Mouse (Mus musculus) midbrain, embryonic 10.5 days (tissue): ENCODE results near the gene Phactr1. TPM values are rescaled to one million over a fixed set of nuclear protein-coding genes. Genes with fewer than 3 reads are reported as not detected.

Experiments
- DNase-seq: peaks from one replicate; pipeline ENCODE4 v3.0.0-alpha.2; 2017; ENCODE audit warnings: low spot score
- H3K27ac ChIP-seq: fragments of 300-500 bp; sonication (generic); replicated peaks from 2 replicates; pipeline ENCODE4 v1.5.1; 2016; ENCODE audit warnings: mild to moderate bottlenecking
- H3K27me3 ChIP-seq: fragments of 300-500 bp; sonication (generic); 2 replicates; pipeline ENCODE4 v1.6.1; 2016; ENCODE audit warnings: low read depth, mild to moderate bottlenecking; ENCODE audit not compliant: poor library complexity, severe bottlenecking
- H3K36me3 ChIP-seq: fragments of 300-500 bp; sonication (generic); 2 replicates; pipeline ENCODE4 v1.6.1; 2016; ENCODE audit warnings: mild to moderate bottlenecking, moderate library complexity
- H3K4me1 ChIP-seq: fragments of 300-500 bp; sonication (generic); 2 replicates; pipeline ENCODE4 v1.6.1; 2016
- H3K4me3 ChIP-seq: fragments of 300-500 bp; sonication (generic); 2 replicates; pipeline ENCODE4 v1.5.1; 2016; ENCODE audit warnings: mild to moderate bottlenecking, moderate library complexity
- H3K9me3 ChIP-seq: fragments of 300-500 bp; sonication (generic); replicated peaks from 2 replicates; pipeline ENCODE4 v1.6.1; 2016; ENCODE audit warnings: mild to moderate bottlenecking
- WGBS: fragments of 180-500 bp; shearing (Covaris S2); methylation state at CpG from one replicate; pipeline ENCODE4 v1.1.7; 2016; 5-methylcytosine and 5-hydroxymethylcytosine counted together
- polyA plus RNA-seq: library from polyadenylated mRNA; unstranded; fragments of >200 nt; fragmentation: Nextera tagmentation; extraction: Ambion mirVana; gene quantifications from 2 replicates; pipeline ENCODE4 v1.2.1, GENCODE M21; 2016

Gene Phactr1
- polyA plus RNA-seq = 5.5 and 6.6 TPM in 2 replicates

- H3K27ac ChIP-seq = no peak within 1 kb of the TSS
- no peak for DNase-seq
- no peak within 1 kb of the TSS for H3K4me3 ChIP-seq
- no peaks in the 10 kb centered on the region for H3K9me3 ChIP-seq
- no peaks in the 10 kb centered on the region for H3K36me3 ChIP-seq
- 25% methylated on average over 11 of the region's 11 CpGs for WGBS
- H3K27me3 ChIP-seq = 0 out of 2 replicates have a peak, but pooled peaks cover 5% of the 10 kb centered on the region
- peaks cover 7% of the 10 kb centered on the region; the same call in 1 of the 2 replicates for H3K4me1 ChIP-seq
These were observed at the start of gene Phactr1 for GRCm38 (mm10) chr13:42680391-42680994. TSS of gene Phactr1 (plus strand) at chr13:42680623.

- Histone ChIP-seq H3K27ac (no peak overlapping the region), H3K4me3 (no peak overlapping the region), H3K9me3 (no peaks in the 10 kb centered on the region), H3K36me3 (no peaks in the 10 kb centered on the region), H3K27me3 (no peaks in the 10 kb centered on the region), H3K4me1 (no peaks in the 10 kb centered on the region)
- no peak for DNase-seq
- WGBS = 90% methylated on average over 2 of the region's 2 CpGs
These were observed 45.5 kb upstream of the Phactr1 start for GRCm38 (mm10) chr13:42634908-42635307.

GRCm38 (mm10) chr13:42650228-42650627 lies 30.2 kb upstream of the Phactr1 start:
- Histone ChIP-seq H3K4me1 (peaks cover 9% of the 10 kb centered on the region), H3K27me3 (no peaks in the 10 kb centered on the region), H3K36me3 (no peaks in the 10 kb centered on the region), H3K27ac (no peak overlapping the region; the same call in 1 of the 2 replicates), H3K4me3 (no peak overlapping the region), H3K9me3 (no peaks in the 10 kb centered on the region)
- DNase-seq = no peak
- WGBS = 50% methylated on average over 6 of the region's 6 CpGs

GRCm38 (mm10) chr13:42656643-42657315 lies 23.6 kb upstream of the Phactr1 start:
- H3K4me1 ChIP-seq = peaks cover 13% of the 10 kb centered on the region
- WGBS = 67% methylated on average over 7 of the region's 7 CpGs
- H3K4me3 ChIP-seq = no peak overlapping the region
- H3K36me3 ChIP-seq = no peaks in the 10 kb centered on the region
- no peak overlapping the region for H3K27ac ChIP-seq
- peaks cover 14% of the 10 kb centered on the region; the same call in 1 of the 2 replicates for H3K27me3 ChIP-seq
- no peaks in the 10 kb centered on the region for H3K9me3 ChIP-seq
- DNase-seq = no peak

GRCm38 (mm10) chr13:42671651-42672290 lies 8.7 kb upstream of the Phactr1 start:
- no peak for DNase-seq
- no peaks in the 10 kb centered on the region for H3K27me3 ChIP-seq
- 71% methylated on average over 10 of the region's 10 CpGs for WGBS
- H3K36me3 ChIP-seq = no peaks in the 10 kb centered on the region
- peaks cover 16% of the 10 kb centered on the region for H3K4me1 ChIP-seq
- no peak overlapping the region for H3K27ac ChIP-seq
- no peak overlapping the region for H3K4me3 ChIP-seq
- no peaks in the 10 kb centered on the region for H3K9me3 ChIP-seq

- H3K4me3 ChIP-seq = no peak overlapping the region
- DNase-seq = no peak
- H3K27me3 ChIP-seq = 0 out of 2 replicates have a peak, but pooled peaks cover 5% of the 10 kb centered on the region
- no peaks in the 10 kb centered on the region for H3K36me3 ChIP-seq
- no peaks in the 10 kb centered on the region for H3K9me3 ChIP-seq
- peaks cover 7% of the 10 kb centered on the region; the same call in 1 of the 2 replicates for H3K4me1 ChIP-seq
- H3K27ac ChIP-seq = no peak overlapping the region
- WGBS = 89% methylated on average over 9 of the region's 9 CpGs
These were observed 876 bp downstream of the Phactr1 start for GRCm38 (mm10) chr13:42681299-42681698.

- H3K27me3 ChIP-seq = 0 out of 2 replicates have a peak, but pooled peaks cover 5% of the 10 kb centered on the region
- H3K4me1 ChIP-seq = peaks cover 7% of the 10 kb centered on the region; the same call in 1 of the 2 replicates
- H3K4me3 ChIP-seq = no peak overlapping the region
- no peaks in the 10 kb centered on the region for H3K36me3 ChIP-seq
- H3K9me3 ChIP-seq = no peaks in the 10 kb centered on the region
- no peak for DNase-seq
- H3K27ac ChIP-seq = no peak overlapping the region
- WGBS = 94% methylated on average over 7 of the region's 7 CpGs
These were observed 3.8 kb downstream of the Phactr1 start for GRCm38 (mm10) chr13:42684181-42684580.

- Histone ChIP-seq H3K9me3 (no peaks in the 10 kb centered on the region), H3K4me1 (no peaks in the 10 kb centered on the region), H3K27ac (no peak overlapping the region), H3K27me3 (no peaks in the 10 kb centered on the region), H3K36me3 (no peaks in the 10 kb centered on the region), H3K4me3 (no peak overlapping the region)
- no peak for DNase-seq
- 87% methylated on average over 4 of the region's 4 CpGs for WGBS
These were observed 11.8 kb downstream of the Phactr1 start for GRCm38 (mm10) chr13:42692233-42692632.

GRCm38 (mm10) chr13:42696641-42697040 lies 16.2 kb downstream of the Phactr1 start:
- 0 out of 2 replicates have a peak, but pooled peaks cover 3% of the 10 kb centered on the region for H3K9me3 ChIP-seq
- H3K4me1 ChIP-seq = no peaks in the 10 kb centered on the region
- DNase-seq = no peak
- 85% methylated on average over 5 of the region's 5 CpGs for WGBS
- no peaks in the 10 kb centered on the region for H3K27me3 ChIP-seq
- no peak overlapping the region for H3K4me3 ChIP-seq
- H3K27ac ChIP-seq = no peak overlapping the region
- no peaks in the 10 kb centered on the region for H3K36me3 ChIP-seq

GRCm38 (mm10) chr13:42709148-42709547 lies 28.7 kb downstream of the Phactr1 start:
- H3K36me3 ChIP-seq = no peaks in the 10 kb centered on the region
- DNase-seq = peak; percentile 47
- peaks cover 18% of the 10 kb centered on the region for H3K4me1 ChIP-seq
- H3K9me3 ChIP-seq = no peaks in the 10 kb centered on the region
- H3K4me3 ChIP-seq = peak overlapping the region; percentile 80
- WGBS = 4% methylated on average over 11 of the region's 11 CpGs
- H3K27me3 ChIP-seq = peaks cover 37% of the 10 kb centered on the region
- H3K27ac ChIP-seq = peak overlapping the region; percentile 89

GRCm38 (mm10) chr13:42709611-42710331 lies 29.3 kb downstream of the Phactr1 start:
- peaks cover 18% of the 10 kb centered on the region for H3K4me1 ChIP-seq
- peaks cover 37% of the 10 kb centered on the region for H3K27me3 ChIP-seq
- no peaks in the 10 kb centered on the region for H3K9me3 ChIP-seq
- WGBS = 1% methylated on average over 39 of the region's 39 CpGs
- peak overlapping the region; percentile 80 for H3K4me3 ChIP-seq
- H3K36me3 ChIP-seq = no peaks in the 10 kb centered on the region
- DNase-seq = peak; percentile 58
- peak overlapping the region; percentile 89 for H3K27ac ChIP-seq

- 35% methylated on average over 2 of the region's 2 CpGs for WGBS
- Histone ChIP-seq H3K36me3 (no peaks in the 10 kb centered on the region), H3K4me3 (no peak overlapping the region), H3K9me3 (no peaks in the 10 kb centered on the region), H3K27me3 (peaks cover 37% of the 10 kb centered on the region), H3K4me1 (peaks cover 18% of the 10 kb centered on the region), H3K27ac (no peak overlapping the region)
- peak; percentile 49 for DNase-seq
These were observed 31.1 kb downstream of the Phactr1 start for GRCm38 (mm10) chr13:42711510-42711909.
